Mouse (Mus musculus): ENCODE results near the gene Trim72. TPM values are rescaled to one million over a fixed set of nuclear protein-coding genes. Genes with fewer than 3 reads are reported as not detected.

The Trim72 gene
- polyA plus RNA-seq, 1 experiment, result 468 TPM

DNA sequence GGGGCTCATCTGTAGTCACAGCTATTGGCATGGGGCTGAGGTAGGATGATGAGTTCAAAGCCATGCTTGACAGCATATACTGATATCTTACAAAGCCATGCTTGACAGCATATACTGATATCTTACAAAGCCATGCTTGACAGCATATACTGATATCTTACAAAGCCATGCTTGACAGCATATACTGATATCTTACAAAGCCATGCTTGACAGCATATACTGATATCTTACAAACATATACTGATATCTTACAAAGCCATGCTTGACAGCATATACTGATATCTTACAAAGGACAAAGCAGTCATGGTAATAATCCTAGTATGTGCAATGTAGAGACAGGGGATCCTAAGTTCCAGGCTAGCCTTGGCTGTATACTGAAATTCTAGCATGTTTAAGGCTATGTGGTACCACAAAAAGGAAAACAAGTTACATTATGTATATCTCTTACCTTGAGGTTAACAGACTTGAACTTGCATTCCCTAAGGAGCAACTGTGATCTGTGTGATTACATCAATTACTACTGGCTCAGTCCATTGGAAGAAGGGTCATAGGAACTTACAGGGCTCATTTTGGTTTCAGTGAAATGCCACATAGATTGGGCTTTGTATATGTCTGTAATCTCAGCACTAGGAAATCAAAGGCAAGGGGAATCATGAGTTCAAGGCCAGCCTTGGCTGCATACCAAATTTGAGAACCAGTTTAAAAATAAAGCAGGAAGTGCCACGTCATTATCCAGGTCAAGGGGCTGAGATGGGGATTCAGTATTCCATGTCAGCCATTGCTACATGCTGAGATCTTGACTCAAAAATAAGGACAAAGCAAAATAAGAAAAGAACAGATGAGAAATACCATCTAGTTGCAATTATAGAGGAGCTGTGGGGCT is 3.4 kb upstream of the Trim72 start:
- H3K79me2 ChIP-seq (ENCODE audit: control insufficient read depth, insufficient read depth), result peaks cover 4% of the 10 kb centered on the region
- no peak overlapping the region for H3K4me3 ChIP-seq
- no peaks in the 10 kb centered on the region for H3K27me3 ChIP-seq (ENCODE audit: control insufficient read depth, insufficient read depth, insufficient read length)
- no peak for TF ChIP-seq SRF (IDR thresholded peaks at IDR 0.05; ENCODE audit: control insufficient read depth, insufficient read length, low read depth)
- no peak for TF ChIP-seq POLR2AphosphoS2 (IDR thresholded peaks at IDR 0.05; ENCODE audit: insufficient read length, low read depth)
- TF ChIP-seq MYOD1 (IDR thresholded peaks at IDR 0.05; ENCODE audit: control insufficient read depth in 1 of 3, insufficient read length in 2 of 3, low read depth in 2 of 3), result no peak
- TF ChIP-seq USF1 (IDR thresholded peaks at IDR 0.05; ENCODE audit: low read depth), result no peak
- no peak for TF ChIP-seq REST (IDR thresholded peaks at IDR 0.05; ENCODE audit: insufficient read depth, insufficient read length)
- no peak for TF ChIP-seq MAX (IDR thresholded peaks at IDR 0.05; ENCODE audit: low read depth)
- TF ChIP-seq MYOG (IDR thresholded peaks at IDR 0.05; ENCODE audit: control insufficient read depth in 1 of 3, insufficient read depth in 1 of 3, insufficient read length in 2 of 3, low read depth in 2 of 3), result no peak
- no peak for TF ChIP-seq E2F4 (IDR thresholded peaks at IDR 0.05; ENCODE audit: insufficient read depth)
- TF ChIP-seq TCF3 (IDR thresholded peaks at IDR 0.05; ENCODE audit: insufficient read length, low read depth), result no peak
- no peak for TF ChIP-seq CEBPB (IDR thresholded peaks at IDR 0.05; ENCODE audit: insufficient read depth, poor library complexity, severe bottlenecking)
- TF ChIP-seq TCF12 (IDR thresholded peaks at IDR 0.05; ENCODE audit: insufficient read depth, poor library complexity, severe bottlenecking), result no peak
- H3ac ChIP-seq (ENCODE audit: control insufficient read depth, insufficient read length), result no peak overlapping the region
- H3K4me2 ChIP-seq (ENCODE audit: low read depth), result peak overlapping the region; percentile 12
- H3K36me3 ChIP-seq (ENCODE audit: control insufficient read depth, insufficient read depth), result no peaks in the 10 kb centered on the region

DNA sequence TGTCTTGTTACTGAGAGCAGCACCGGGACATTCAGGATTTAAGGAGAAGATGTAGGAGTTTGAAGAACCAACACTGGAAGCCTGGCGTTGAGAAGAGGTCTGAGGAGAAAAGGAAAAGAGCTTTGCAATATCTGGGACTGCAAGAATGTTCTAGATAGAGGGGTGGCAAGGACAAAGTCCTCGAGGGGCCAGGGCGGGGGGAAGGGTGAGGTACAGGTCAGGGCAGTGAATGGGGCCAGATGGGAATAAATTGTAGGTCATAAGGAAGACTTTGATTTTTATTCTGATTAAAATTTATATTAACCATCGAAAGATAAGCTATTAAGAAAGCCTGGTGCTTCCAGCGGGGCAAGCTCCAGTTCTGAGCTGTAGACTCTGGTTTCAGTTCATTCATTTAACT is 651 bp upstream of the Trim72 start:
- Histone ChIP-seq H3ac (ENCODE audit: control insufficient read depth, insufficient read length) (no peak overlapping the region), H3K4me3 (no peak overlapping the region), H3K36me3 (ENCODE audit: control insufficient read depth, insufficient read depth) (peaks cover 5% of the 10 kb centered on the region), H3K27me3 (ENCODE audit: control insufficient read depth, insufficient read depth, insufficient read length) (no peaks in the 10 kb centered on the region), H3K4me2 (ENCODE audit: low read depth) (peak overlapping the region; percentile 75), H3K79me2 (ENCODE audit: control insufficient read depth, insufficient read depth) (peaks cover 8% of the 10 kb centered on the region)
- no peak for TF ChIP-seq MYOD1 (IDR thresholded peaks at IDR 0.05; ENCODE audit: control insufficient read depth in 1 of 3, insufficient read length in 2 of 3, low read depth in 2 of 3)
- TF ChIP-seq TCF12 (IDR thresholded peaks at IDR 0.05; ENCODE audit: insufficient read depth, poor library complexity, severe bottlenecking), result no peak
- TF ChIP-seq MYOG (IDR thresholded peaks at IDR 0.05; ENCODE audit: control insufficient read depth in 1 of 3, insufficient read depth in 1 of 3, insufficient read length in 2 of 3, low read depth in 2 of 3), result no peak
- TF ChIP-seq E2F4 (IDR thresholded peaks at IDR 0.05; ENCODE audit: insufficient read depth), result no peak

DNA sequence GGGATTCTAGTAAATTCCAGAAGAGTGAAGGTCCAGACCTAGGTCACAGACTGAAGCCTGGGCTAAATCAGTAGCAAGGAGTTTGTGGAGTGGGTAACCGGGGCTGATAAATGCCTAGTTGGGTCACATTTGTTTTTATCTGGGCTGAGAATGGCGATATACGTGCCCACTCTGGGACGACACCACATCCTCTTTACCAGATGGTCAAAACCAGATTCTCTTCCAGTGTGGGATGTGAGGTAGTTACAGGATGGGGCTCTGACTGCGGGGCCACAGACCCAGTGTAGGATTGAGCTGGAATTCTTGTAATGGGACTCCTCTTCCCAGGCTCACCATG is 369 bp downstream of the Trim72 start:
- peaks cover 12% of the 10 kb centered on the region for H3K36me3 ChIP-seq (ENCODE audit: control insufficient read depth, insufficient read depth)
- peaks cover 8% of the 10 kb centered on the region for H3K79me2 ChIP-seq (ENCODE audit: control insufficient read depth, insufficient read depth)
- no peaks in the 10 kb centered on the region for H3K27me3 ChIP-seq (ENCODE audit: control insufficient read depth, insufficient read depth, insufficient read length)
- H3K4me2 ChIP-seq (ENCODE audit: low read depth), result peak overlapping the region; percentile 75
- peak overlapping the region; percentile 15 for H3ac ChIP-seq (ENCODE audit: control insufficient read depth, insufficient read length)
- TF ChIP-seq TCF12 (IDR thresholded peaks at IDR 0.05; ENCODE audit: insufficient read depth, poor library complexity, severe bottlenecking) (no peak), USF1 (IDR thresholded peaks at IDR 0.05; ENCODE audit: low read depth) (no peak), MAX (IDR thresholded peaks at IDR 0.05; ENCODE audit: low read depth) (no peak), TCF3 (IDR thresholded peaks at IDR 0.05; ENCODE audit: insufficient read length, low read depth) (no peak)
- peak overlapping the region; percentile 71 for H3K4me3 ChIP-seq

DNA sequence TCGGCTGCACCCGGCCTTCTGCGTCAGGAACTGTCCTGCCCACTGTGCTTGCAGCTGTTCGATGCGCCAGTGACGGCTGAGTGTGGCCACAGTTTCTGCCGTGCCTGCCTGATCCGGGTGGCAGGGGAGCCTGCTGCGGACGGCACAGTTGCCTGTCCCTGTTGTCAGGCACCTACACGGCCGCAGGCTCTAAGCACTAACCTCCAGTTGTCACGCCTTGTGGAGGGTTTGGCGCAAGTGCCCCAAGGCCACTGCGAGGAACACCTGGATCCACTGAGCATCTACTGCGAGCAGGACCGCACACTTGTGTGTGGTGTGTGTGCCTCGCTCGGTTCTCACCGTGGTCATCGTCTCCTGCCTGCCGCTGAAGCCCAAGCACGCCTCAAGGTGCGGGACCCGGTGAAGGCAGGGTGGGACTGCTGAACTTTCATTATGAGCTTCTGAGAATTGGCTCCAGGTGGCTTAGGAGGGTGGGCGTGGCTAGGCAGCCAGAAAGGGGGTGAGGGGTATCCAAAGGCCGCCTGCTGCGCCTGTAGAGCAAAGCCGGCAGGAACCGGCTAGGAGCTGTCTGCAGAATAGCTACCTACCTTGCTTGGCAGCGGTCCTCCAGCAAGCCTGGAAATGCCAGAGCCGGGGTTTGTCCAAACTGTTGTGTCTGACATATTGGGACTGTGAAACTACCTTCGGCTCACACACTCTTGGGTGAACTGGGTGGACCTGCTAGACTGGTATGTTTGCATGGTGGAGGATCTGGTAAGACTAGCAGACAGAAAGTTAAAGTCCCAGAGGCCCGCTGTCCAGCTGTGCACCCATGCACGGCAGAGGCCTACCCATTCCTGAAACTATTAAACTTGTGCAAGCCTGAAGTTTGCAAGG is 976 bp downstream of the Trim72 start:
- peaks cover 12% of the 10 kb centered on the region for H3K36me3 ChIP-seq (ENCODE audit: control insufficient read depth, insufficient read depth)
- H3K4me3 ChIP-seq, result peak overlapping the region; percentile 71
- peak overlapping the region; percentile 75 for H3K4me2 ChIP-seq (ENCODE audit: low read depth)
- H3K79me2 ChIP-seq (ENCODE audit: control insufficient read depth, insufficient read depth), result peaks cover 8% of the 10 kb centered on the region
- H3K27me3 ChIP-seq (ENCODE audit: control insufficient read depth, insufficient read depth, insufficient read length), result no peaks in the 10 kb centered on the region
- H3ac ChIP-seq (ENCODE audit: control insufficient read depth, insufficient read length), result peak overlapping the region; percentile 15
- TF ChIP-seq USF1 (IDR thresholded peaks at IDR 0.05; ENCODE audit: low read depth), result no peak
- TF ChIP-seq CEBPB (IDR thresholded peaks at IDR 0.05; ENCODE audit: insufficient read depth, poor library complexity, severe bottlenecking), result no peak
- TF ChIP-seq MYOG (IDR thresholded peaks at IDR 0.05; ENCODE audit: control insufficient read depth in 1 of 3, insufficient read depth in 1 of 3, insufficient read length in 2 of 3, low read depth in 2 of 3), result peak; percentile 91 to 100 (median 98)
- peak in 2 of 3 experiments; percentile 97 to 99 for TF ChIP-seq MYOD1 (IDR thresholded peaks at IDR 0.05; ENCODE audit: control insufficient read depth in 1 of 3, insufficient read length in 2 of 3, low read depth in 2 of 3)
- TF ChIP-seq POLR2A (IDR thresholded peaks at IDR 0.05; ENCODE audit: insufficient read length, low read depth), result peak; percentile 91
- peak; percentile 19 for TF ChIP-seq REST (IDR thresholded peaks at IDR 0.05; ENCODE audit: insufficient read depth, insufficient read length)
- TF ChIP-seq E2F4 (IDR thresholded peaks at IDR 0.05; ENCODE audit: insufficient read depth), result no peak
- TF ChIP-seq SRF (IDR thresholded peaks at IDR 0.05; ENCODE audit: control insufficient read depth, insufficient read length, low read depth), result no peak
- TF ChIP-seq MAX (IDR thresholded peaks at IDR 0.05; ENCODE audit: low read depth), result no peak
- peak; percentile 71 for TF ChIP-seq TCF12 (IDR thresholded peaks at IDR 0.05; ENCODE audit: insufficient read depth, poor library complexity, severe bottlenecking)
- peak; percentile 83 for TF ChIP-seq TCF3 (IDR thresholded peaks at IDR 0.05; ENCODE audit: insufficient read length, low read depth)
- peak; percentile 72 for TF ChIP-seq POLR2AphosphoS2 (IDR thresholded peaks at IDR 0.05; ENCODE audit: insufficient read length, low read depth)
